Mouse (Mus musculus): ENCODE results near the gene Gramd1b. TPM values are rescaled to one million over a fixed set of nuclear protein-coding genes. Genes with fewer than 3 reads are reported as not detected.

Gene Gramd1b
- 9.5 and 12.0 TPM in 2 replicates for polyA plus RNA-seq (2015; fragmentation: Nextera tagmentation; extraction: Ambion mirVana)

GRCm38 (mm10) chr9:40531027-40531621 is at the start of gene Gramd1b:
Gene Gramd1b, minus strand, starts transcription at chr9:40531383.
- peaks cover 29% of the 10 kb centered on the region for H3K27me3 ChIP-seq
- WGBS = under 1% methylated on average over 40 of the region's 40 CpGs
- H3K4me1 ChIP-seq (replicated peaks) = peaks cover 10% of the 10 kb centered on the region; the same call in 1 of the 2 replicates
- peak within 1 kb of the TSS; percentile 74 for H3K4me2 ChIP-seq
- no peak within 1 kb of the TSS for H3K27ac ChIP-seq (replicated peaks)
- no peaks in the 10 kb centered on the region for H3K36me3 ChIP-seq
- peak; percentile 75 for ATAC-seq (ENCODE audit: low read depth)
- H3K9me3 ChIP-seq = no peaks in the 10 kb centered on the region
- peak within 1 kb of the TSS; percentile 73 for H3K9ac ChIP-seq
- peak within 1 kb of the TSS; percentile 52 for H3K4me3 ChIP-seq

GRCm38 (mm10) chr9:40578726-40579625 is 47.8 kb upstream of the Gramd1b start:
- H3K4me1 ChIP-seq (replicated peaks) = no peaks in the 10 kb centered on the region
- H3K4me3 ChIP-seq = no peak overlapping the region
- no peak overlapping the region for H3K4me2 ChIP-seq
- no peak for ATAC-seq (ENCODE audit: low read depth)
- no peaks in the 10 kb centered on the region for H3K36me3 ChIP-seq
- H3K27ac ChIP-seq (replicated peaks) = no peak overlapping the region
- no peak overlapping the region for H3K9ac ChIP-seq
- H3K27me3 ChIP-seq = no peaks in the 10 kb centered on the region
- WGBS = 72% methylated on average over 11 of the region's 11 CpGs
- H3K9me3 ChIP-seq = no peaks in the 10 kb centered on the region

DNA sequence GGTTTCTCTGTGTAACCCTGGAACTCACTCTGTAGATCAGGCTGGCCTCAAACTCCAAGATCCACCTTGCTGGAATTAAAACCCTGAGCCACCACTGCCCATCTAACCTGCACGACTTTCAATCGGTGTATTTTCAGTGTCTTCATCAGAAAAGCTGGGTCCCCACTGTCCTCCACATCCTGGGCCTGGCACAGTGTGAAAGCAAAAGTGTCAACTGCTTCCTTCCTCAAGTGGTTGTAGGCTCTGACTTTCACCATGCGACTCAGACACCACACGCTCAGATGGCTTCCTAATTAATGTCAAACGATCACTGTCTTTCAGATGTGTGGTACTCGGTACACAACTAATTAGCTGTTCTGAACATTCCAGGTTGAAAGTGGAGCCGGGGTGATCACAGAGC is 45.9 kb upstream of the Gramd1b start:
- H3K27ac ChIP-seq (replicated peaks) = no peak overlapping the region
- no peaks in the 10 kb centered on the region for H3K27me3 ChIP-seq
- no peaks in the 10 kb centered on the region for H3K9me3 ChIP-seq
- ATAC-seq (ENCODE audit: low read depth) = no peak
- no peaks in the 10 kb centered on the region for H3K4me1 ChIP-seq (replicated peaks)
- no peaks in the 10 kb centered on the region for H3K36me3 ChIP-seq
- 82% methylated on average over 7 of the region's 7 CpGs for WGBS
- H3K9ac ChIP-seq = no peak overlapping the region
- no peak overlapping the region for H3K4me2 ChIP-seq
- H3K4me3 ChIP-seq = no peak overlapping the region

DNA sequence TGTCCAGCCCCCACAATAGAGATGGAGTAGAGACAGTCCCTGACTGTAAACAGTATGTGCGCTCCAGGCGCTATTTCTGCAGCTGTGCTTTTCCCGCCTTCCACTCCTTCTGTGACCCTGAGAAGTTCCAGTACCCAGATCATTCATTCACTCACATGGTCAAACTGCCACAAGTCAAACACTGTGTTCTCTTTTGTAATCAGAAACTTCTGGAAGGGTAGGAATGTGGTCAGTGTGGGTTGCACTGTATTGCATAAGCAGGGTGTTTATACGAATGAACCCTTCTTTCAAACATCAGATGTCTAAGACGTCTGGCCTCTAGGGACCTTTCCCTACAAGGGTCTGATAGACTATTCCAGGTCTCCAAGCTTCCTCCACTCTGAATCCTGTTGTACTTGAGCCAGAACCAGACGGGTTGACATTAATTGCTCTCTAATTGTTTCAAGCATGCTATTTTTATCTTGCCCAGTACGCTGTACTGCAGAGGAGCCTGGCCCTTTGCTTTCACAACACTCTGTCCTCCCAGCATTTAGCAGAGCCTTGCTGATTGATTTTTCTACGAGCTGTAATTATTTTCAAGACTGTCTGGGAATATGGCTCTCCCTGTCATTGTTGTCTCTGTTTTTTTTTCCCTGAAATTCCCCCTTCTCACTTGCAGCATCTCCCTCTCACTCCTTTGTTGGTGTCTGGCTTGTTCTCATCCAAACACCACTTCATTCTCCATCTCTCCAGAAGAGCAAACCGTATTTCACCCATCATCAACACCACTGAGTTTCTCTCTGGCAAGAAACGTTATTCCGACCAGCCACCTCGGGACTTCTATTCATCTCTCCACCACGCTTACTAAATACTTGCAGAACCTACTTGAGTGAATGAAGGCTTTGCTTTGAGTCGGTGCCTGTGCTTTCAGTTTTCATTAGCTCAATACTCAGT is 44.1 kb upstream of the Gramd1b start:
- no peak for ATAC-seq (ENCODE audit: low read depth)
- Histone ChIP-seq H3K27ac (replicated peaks) (no peak overlapping the region), H3K4me1 (replicated peaks) (no peaks in the 10 kb centered on the region), H3K36me3 (no peaks in the 10 kb centered on the region), H3K4me3 (no peak overlapping the region), H3K27me3 (no peaks in the 10 kb centered on the region), H3K9me3 (no peaks in the 10 kb centered on the region), H3K4me2 (no peak overlapping the region), H3K9ac (no peak overlapping the region)
- 69% methylated on average over 14 of the region's 14 CpGs for WGBS

- no peaks in the 10 kb centered on the region for H3K4me1 ChIP-seq (replicated peaks)
- no peak overlapping the region for H3K27ac ChIP-seq (replicated peaks)
- ATAC-seq (ENCODE audit: low read depth) = no peak
- no peaks in the 10 kb centered on the region for H3K9me3 ChIP-seq
- no peak overlapping the region for H3K4me3 ChIP-seq
- no peaks in the 10 kb centered on the region for H3K27me3 ChIP-seq
- H3K4me2 ChIP-seq = no peak overlapping the region
- 58% methylated on average over 2 of the region's 2 CpGs for WGBS
- H3K9ac ChIP-seq = no peak overlapping the region
- H3K36me3 ChIP-seq = no peaks in the 10 kb centered on the region
Measured at GRCm38 (mm10) chr9:40571280-40571679, 40.1 kb upstream of the Gramd1b start.

GRCm38 (mm10) chr9:40568070-40568469 is 36.9 kb upstream of the Gramd1b start:
- H3K4me2 ChIP-seq = no peak overlapping the region
- no peak overlapping the region for H3K9ac ChIP-seq
- H3K27ac ChIP-seq (replicated peaks) = no peak overlapping the region
- H3K4me3 ChIP-seq = no peak overlapping the region
- 75% methylated on average over 8 of the region's 8 CpGs for WGBS
- no peaks in the 10 kb centered on the region for H3K4me1 ChIP-seq (replicated peaks)
- H3K27me3 ChIP-seq = no peaks in the 10 kb centered on the region
- H3K36me3 ChIP-seq = no peaks in the 10 kb centered on the region
- ATAC-seq (ENCODE audit: low read depth) = no peak
- H3K9me3 ChIP-seq = no peaks in the 10 kb centered on the region

- Histone ChIP-seq H3K36me3 (no peaks in the 10 kb centered on the region), H3K27ac (replicated peaks) (no peak overlapping the region), H3K4me3 (no peak overlapping the region), H3K9ac (no peak overlapping the region), H3K27me3 (no peaks in the 10 kb centered on the region), H3K9me3 (no peaks in the 10 kb centered on the region), H3K4me1 (replicated peaks) (no peaks in the 10 kb centered on the region), H3K4me2 (no peak overlapping the region)
- ATAC-seq (ENCODE audit: low read depth) = no peak
Measured at GRCm38 (mm10) chr9:40563750-40564149, 32.6 kb upstream of the Gramd1b start.

- Histone ChIP-seq H3K9me3 (no peaks in the 10 kb centered on the region), H3K4me1 (replicated peaks) (no peaks in the 10 kb centered on the region), H3K36me3 (no peaks in the 10 kb centered on the region), H3K4me3 (no peak overlapping the region), H3K4me2 (no peak overlapping the region), H3K27ac (replicated peaks) (no peak overlapping the region), H3K27me3 (no peaks in the 10 kb centered on the region), H3K9ac (no peak overlapping the region)
- WGBS = 84% methylated on average over 7 of the region's 7 CpGs
- no peak for ATAC-seq (ENCODE audit: low read depth)
Measured at GRCm38 (mm10) chr9:40559646-40560045, 28.5 kb upstream of the Gramd1b start.

- WGBS = 91% methylated on average over 5 of the region's 5 CpGs
- H3K4me3 ChIP-seq = no peak overlapping the region
- no peaks in the 10 kb centered on the region for H3K9me3 ChIP-seq
- no peaks in the 10 kb centered on the region for H3K27me3 ChIP-seq
- H3K4me2 ChIP-seq = no peak overlapping the region
- no peak for ATAC-seq (ENCODE audit: low read depth)
- no peak overlapping the region for H3K27ac ChIP-seq (replicated peaks)
- no peaks in the 10 kb centered on the region for H3K4me1 ChIP-seq (replicated peaks)
- no peak overlapping the region for H3K9ac ChIP-seq
- no peaks in the 10 kb centered on the region for H3K36me3 ChIP-seq
Measured at GRCm38 (mm10) chr9:40557796-40558195, 26.6 kb upstream of the Gramd1b start.

- Histone ChIP-seq H3K27ac (replicated peaks) (no peak overlapping the region), H3K4me3 (no peak overlapping the region), H3K9ac (no peak overlapping the region), H3K4me2 (no peak overlapping the region), H3K36me3 (no peaks in the 10 kb centered on the region), H3K27me3 (no peaks in the 10 kb centered on the region), H3K4me1 (replicated peaks) (no peaks in the 10 kb centered on the region), H3K9me3 (no peaks in the 10 kb centered on the region)
- 74% methylated on average over 4 of the region's 4 CpGs for WGBS
- ATAC-seq (ENCODE audit: low read depth) = no peak
Measured at GRCm38 (mm10) chr9:40556396-40556795, 25.2 kb upstream of the Gramd1b start.

DNA sequence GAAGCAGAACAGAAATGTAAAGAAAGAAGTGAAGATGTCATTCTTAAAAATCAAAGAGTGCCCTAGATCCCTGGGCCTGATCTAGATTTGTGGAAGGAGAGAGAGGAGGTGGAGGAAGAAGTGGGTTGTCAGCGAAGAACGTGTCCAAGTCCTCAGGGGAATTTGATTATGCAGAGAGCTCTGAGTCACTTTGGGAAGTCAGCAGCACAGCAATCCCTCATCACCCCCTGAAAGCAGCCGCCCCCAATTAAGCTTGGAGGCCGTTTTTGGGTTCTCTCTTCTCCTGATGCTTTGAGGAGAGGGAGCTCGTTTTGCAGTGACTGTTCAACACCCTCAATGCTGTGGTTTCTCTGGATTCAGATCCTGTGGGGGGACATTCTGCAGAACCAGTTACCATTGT is 24.1 kb upstream of the Gramd1b start:
- no peaks in the 10 kb centered on the region for H3K27me3 ChIP-seq
- H3K4me1 ChIP-seq (replicated peaks) = no peaks in the 10 kb centered on the region
- no peak for ATAC-seq (ENCODE audit: low read depth)
- WGBS = 67% methylated on average over 5 of the region's 5 CpGs
- no peak overlapping the region for H3K9ac ChIP-seq
- H3K4me3 ChIP-seq = no peak overlapping the region
- H3K27ac ChIP-seq (replicated peaks) = no peak overlapping the region
- no peaks in the 10 kb centered on the region for H3K36me3 ChIP-seq
- H3K9me3 ChIP-seq = no peaks in the 10 kb centered on the region
- H3K4me2 ChIP-seq = no peak overlapping the region

GRCm38 (mm10) chr9:40547876-40548275 is 16.7 kb upstream of the Gramd1b start:
- ATAC-seq (ENCODE audit: low read depth) = no peak
- H3K27me3 ChIP-seq = no peaks in the 10 kb centered on the region
- H3K4me2 ChIP-seq = no peak overlapping the region
- H3K27ac ChIP-seq (replicated peaks) = no peak overlapping the region
- H3K9me3 ChIP-seq = no peaks in the 10 kb centered on the region
- WGBS = 89% methylated on average over 5 of the region's 5 CpGs
- no peak overlapping the region for H3K4me3 ChIP-seq
- peaks cover 5% of the 10 kb centered on the region; the same call in 1 of the 2 replicates for H3K4me1 ChIP-seq (replicated peaks)
- H3K36me3 ChIP-seq = no peaks in the 10 kb centered on the region
- H3K9ac ChIP-seq = no peak overlapping the region
